Mouse (Mus musculus) kidney, postnatal 0 days (tissue): ENCODE measurements at regions not wholly inside any gene's neighbourhood (a gene's known extent, or its start where the extent isn't known, plus 50 kb on each side); places are given as distances from the start of the nearest gene placed in this dataset.

ENCODE experiments used
- ATAC-seq: fragments of 200-750 bp; cut with Nextera tagmentation; replicated peaks from 2 replicates; pipeline ENCODE4 v1.8.0; 2017; ENCODE audit warnings: low read depth, moderate number of reproducible peaks, moderate TSS enrichment, moderate library complexity; ENCODE audit not compliant: low FRiP score
- DNase-seq: peaks from one replicate; pipeline ENCODE4 v3.0.0-alpha.2; 2016; ENCODE audit warnings: low spot score
- H3K27ac ChIP-seq: fragments of 300-500 bp; sonication (generic); 2 replicates; pipeline ENCODE4 v1.5.1; 2014; ENCODE audit warnings: mild to moderate bottlenecking
- H3K27me3 ChIP-seq: fragments of 300-500 bp; sonication (generic); 2 replicates; pipeline ENCODE4 v1.6.1; 2014; ENCODE audit warnings: low read length, mixed read lengths; ENCODE audit not compliant: insufficient read depth
- H3K36me3 ChIP-seq: fragments of 300-500 bp; sonication (generic); 2 replicates; pipeline ENCODE4 v1.6.1; 2014; ENCODE audit warnings: low read length, mixed read lengths; ENCODE audit not compliant: insufficient read depth
- H3K4me1 ChIP-seq: fragments of 300-500 bp; sonication (generic); replicated peaks from 2 replicates; pipeline ENCODE4 v1.6.1; 2014; ENCODE audit warnings: antibody characterized with exemption, low read length, mixed read lengths; ENCODE audit not compliant: insufficient read depth
- H3K4me2 ChIP-seq: fragments of 300-500 bp; sonication (generic); 2 replicates; pipeline ENCODE4 v1.6.1; 2014; ENCODE audit warnings: mild to moderate bottlenecking, low read length, moderate library complexity, mixed read lengths
- H3K4me3 ChIP-seq: fragments of 300-500 bp; sonication (generic); replicated peaks from 2 replicates; pipeline ENCODE4 v1.5.1; 2014; ENCODE audit warnings: low read depth, low read length
- H3K9ac ChIP-seq: fragments of 300-500 bp; sonication (generic); 2 replicates; pipeline ENCODE4 v1.6.1; 2014; ENCODE audit warnings: low read depth, low read length
- H3K9me3 ChIP-seq: fragments of 300-500 bp; sonication (generic); replicated peaks from 2 replicates; pipeline ENCODE4 v1.6.1; 2016; ENCODE audit warnings: low read length, inconsistent platforms, mixed read lengths
- CTCF ChIP-seq: IDR thresholded peaks from 2 replicates; pipeline ENCODE4 v1.5.1; 2016; ENCODE audit warnings: antibody characterized with exemption, low read depth, mild to moderate bottlenecking, moderate library complexity
- WGBS: fragments of 180-500 bp; shearing (Covaris S2); extraction: QIAGEN DNeasy Blood & Tissue Kit; methylation state at CpG from one replicate; pipeline ENCODE4 v1.1.7; 2014; 5-methylcytosine and 5-hydroxymethylcytosine counted together

GRCm38 (mm10) chr11:7348601-7349000 is 134.9 kb upstream of the Igfbp3 start:
- H3K4me3 ChIP-seq: no peak overlapping the region
- ATAC-seq (no peak), DNase-seq (peak; percentile 43)
- WGBS: 82% methylated on average over 1 of the region's 1 CpGs
- H3K9ac ChIP-seq: no peak overlapping the region
- H3K4me1 ChIP-seq: no peaks in the 10 kb centered on the region
- H3K27ac ChIP-seq: no peak overlapping the region
- no peaks in the 10 kb centered on the region for H3K9me3 ChIP-seq
- no peak for TF ChIP-seq CTCF
- H3K27me3 ChIP-seq: no peaks in the 10 kb centered on the region
- no peak overlapping the region for H3K4me2 ChIP-seq
- H3K36me3 ChIP-seq: no peaks in the 10 kb centered on the region

- Histone ChIP-seq H3K4me1 (no peaks in the 10 kb centered on the region), H3K4me3 (no peak overlapping the region), H3K36me3 (no peaks in the 10 kb centered on the region), H3K9ac (no peak overlapping the region), H3K27ac (no peak overlapping the region), H3K27me3 (no peaks in the 10 kb centered on the region), H3K9me3 (no peaks in the 10 kb centered on the region; the same call in 1 of the 2 replicates), H3K4me2 (no peak overlapping the region)
- no peak for DNase-seq
- no peak for ATAC-seq
- peak; percentile 9; the same call in 1 of the 2 replicates for TF ChIP-seq CTCF
These were observed 124.1 kb upstream of the Igfbp3 start for GRCm38 (mm10) chr11:7337826-7338225.

GRCm38 (mm10) chr11:7317409-7317970 is 103.8 kb upstream of the Igfbp3 start:
- no peaks in the 10 kb centered on the region for H3K9me3 ChIP-seq
- H3K36me3 ChIP-seq: no peaks in the 10 kb centered on the region
- 37% methylated on average over 3 of the region's 3 CpGs for WGBS
- H3K27ac ChIP-seq: no peak overlapping the region
- H3K4me3 ChIP-seq: no peak overlapping the region
- DNase-seq (no peak), ATAC-seq (no peak)
- no peak overlapping the region for H3K9ac ChIP-seq
- no peak overlapping the region for H3K4me2 ChIP-seq
- no peaks in the 10 kb centered on the region for H3K27me3 ChIP-seq
- no peaks in the 10 kb centered on the region for H3K4me1 ChIP-seq
- TF ChIP-seq CTCF: no peak

- Histone ChIP-seq H3K27me3 (no peaks in the 10 kb centered on the region), H3K9me3 (no peaks in the 10 kb centered on the region), H3K4me2 (no peak overlapping the region), H3K9ac (no peak overlapping the region), H3K4me1 (no peaks in the 10 kb centered on the region), H3K36me3 (no peaks in the 10 kb centered on the region), H3K4me3 (no peak overlapping the region), H3K27ac (no peak overlapping the region)
- DNase-seq (peak; percentile 38), ATAC-seq (no peak)
- TF ChIP-seq CTCF: no peak
These were observed 82.5 kb upstream of the Igfbp3 start for GRCm38 (mm10) chr11:7296252-7296651.

GRCm38 (mm10) chr11:7289242-7289938 is 75.7 kb upstream of the Igfbp3 start:
- no peaks in the 10 kb centered on the region for H3K27me3 ChIP-seq
- H3K4me1 ChIP-seq: peaks cover 5% of the 10 kb centered on the region; the same call in 1 of the 2 replicates
- no peak for DNase-seq
- no peak overlapping the region for H3K4me2 ChIP-seq
- no peak overlapping the region for H3K4me3 ChIP-seq
- no peaks in the 10 kb centered on the region for H3K9me3 ChIP-seq
- WGBS: 89% methylated on average over 8 of the region's 8 CpGs
- H3K36me3 ChIP-seq: no peaks in the 10 kb centered on the region
- H3K27ac ChIP-seq: no peak overlapping the region
- TF ChIP-seq CTCF: no peak
- no peak overlapping the region for H3K9ac ChIP-seq
- ATAC-seq: no peak

GRCm38 (mm10) chr11:7284836-7285490 is 71.2 kb upstream of the Igfbp3 start:
- peak; percentile 74 for DNase-seq
- peak; percentile 25; the same call in 1 of the 2 replicates for ATAC-seq
- peaks cover 5% of the 10 kb centered on the region; the same call in 1 of the 2 replicates for H3K4me1 ChIP-seq
- H3K27me3 ChIP-seq: no peaks in the 10 kb centered on the region
- no peaks in the 10 kb centered on the region for H3K36me3 ChIP-seq
- no peak overlapping the region for H3K27ac ChIP-seq
- no peak overlapping the region for H3K4me2 ChIP-seq
- no peak overlapping the region for H3K4me3 ChIP-seq
- H3K9ac ChIP-seq: no peak overlapping the region
- WGBS: 13% methylated on average over 4 of the region's 4 CpGs
- no peak for TF ChIP-seq CTCF
- H3K9me3 ChIP-seq: no peaks in the 10 kb centered on the region
